Mouse (Mus musculus) heart, adult 2 months (tissue): ENCODE data around the gene Bmp2k. TPM values are rescaled to one million over a fixed set of nuclear protein-coding genes. Genes with fewer than 3 reads are reported as not detected.

Source experiments
- DNase-seq, 2 experiments: peaks; one replicate each; pipeline ENCODE4 v3.0.0; 2021
- H3K27ac ChIP-seq: fragments of 200-600 bp; 2 replicates; pipeline ENCODE4 v1.8.1; 2022
- H3K27me3 ChIP-seq: fragments of 200-500 bp; 2 replicates; pipeline ENCODE4 v1.6.1; 2012; ENCODE audit warnings: mild to moderate bottlenecking, low read length, inconsistent platforms, mixed read lengths; ENCODE audit not compliant: control insufficient read depth, insufficient read depth
- H3K36me3 ChIP-seq: fragments of 200-500 bp; 2 replicates; pipeline ENCODE4 v1.6.1; 2012; ENCODE audit warnings: low read length, inconsistent platforms; ENCODE audit not compliant: control insufficient read depth, insufficient read depth
- H3K4me1 ChIP-seq: fragments of 200-500 bp; 2 replicates; pipeline ENCODE4 v1.6.1; 2011; ENCODE audit warnings: low read length; ENCODE audit not compliant: control insufficient read depth, insufficient read depth
- H3K4me3 ChIP-seq: fragments of 200-600 bp; 2 replicates; pipeline ENCODE4 v1.8.1; 2022
- H3K79me2 ChIP-seq: fragments of 200-500 bp; replicated peaks from 2 replicates; pipeline ENCODE4 v1.6.1; 2012; ENCODE audit warnings: mild to moderate bottlenecking, inconsistent platforms, low read length, moderate library complexity, mixed read lengths; ENCODE audit not compliant: control insufficient read depth, insufficient read depth
- H3K9ac ChIP-seq: fragments of 200-500 bp; 2 replicates; pipeline ENCODE4 v1.6.1; 2012; ENCODE audit warnings: low read depth, mild to moderate bottlenecking, control low read depth, inconsistent platforms, low read length, mixed read lengths
- CTCF ChIP-seq: fragments of 200-600 bp; IDR thresholded peaks from 2 replicates; pipeline ENCODE4 v1.8.1; 2022; ENCODE audit warnings: antibody characterized with exemption, mild to moderate bottlenecking, moderate library complexity
- EP300 ChIP-seq: fragments of 200-500 bp; IDR thresholded peaks from 2 replicates; pipeline ENCODE4 v1.6.1; 2011; ENCODE audit warnings: low read depth, low read length, control low read depth; ENCODE audit not compliant: insufficient read depth
- POLR2A ChIP-seq: fragments of 200-500 bp; IDR thresholded peaks from 2 replicates; pipeline ENCODE4 v1.6.1; 2011; ENCODE audit warnings: mild to moderate bottlenecking, low read depth, low read length, control low read depth; ENCODE audit not compliant: insufficient read depth
- WGBS: fragments of 180-500 bp; shearing (Covaris S2); methylation state at CpG from one replicate; pipeline ENCODE4 v1.1.7; 2018; 5-methylcytosine and 5-hydroxymethylcytosine counted together
- intact Hi-C: fragments of 180-260 bp; cut with DNase I; formaldehyde crosslinking; loops from one replicate; pipeline ENCODE4 v1.15.1; 2025
- polyA plus RNA-seq: library from polyadenylated mRNA; depleted of rRNA; stranded (reverse); fragments of >200 nt; gene quantifications from 2 replicates; pipeline ENCODE4 v1.2.3, GENCODE M21; 2012
- total RNA-seq, 2 experiments: library from RNA; stranded (reverse); gene quantifications; 2 replicates each; pipeline ENCODE4 v1.2.3; 2021

Bmp2k gene
- total and polyA plus RNA-seq, 3 experiments: 2.9 to 8.4 (median 6.7) TPM

GRCm38 (mm10) chr5:96969705-96970471, 27.6 kb upstream of the Bmp2k start:
- Histone ChIP-seq H3K27ac (no peak overlapping the region), H3K9ac (no peak overlapping the region), H3K27me3 (no peaks in the 10 kb centered on the region), H3K79me2 (no peaks in the 10 kb centered on the region), H3K36me3 (no peaks in the 10 kb centered on the region), H3K4me1 (no peaks in the 10 kb centered on the region), H3K4me3 (no peak overlapping the region)
- no peak for DNase-seq
- intact Hi-C loops: no loop called here
- WGBS: 76% methylated on average over 7 of the region's 7 CpGs
- no peak for TF ChIP-seq EP300
- no peak for TF ChIP-seq POLR2A
- TF ChIP-seq CTCF: no peak

GRCm38 (mm10) chr5:96970472-96970848, 27.0 kb upstream of the Bmp2k start:
- TF ChIP-seq POLR2A (no peak), CTCF (no peak), EP300 (no peak)
- no peak overlapping the region for H3K9ac ChIP-seq

GRCm38 (mm10) chr5:96972474-96973130, 24.9 kb upstream of the Bmp2k start:
- Histone ChIP-seq H3K4me1 (no peaks in the 10 kb centered on the region), H3K4me3 (no peak overlapping the region), H3K27me3 (no peaks in the 10 kb centered on the region), H3K27ac (no peak overlapping the region), H3K9ac (no peak overlapping the region), H3K36me3 (no peaks in the 10 kb centered on the region), H3K79me2 (no peaks in the 10 kb centered on the region)
- 86% methylated on average over 5 of the region's 5 CpGs for WGBS
- DNase-seq: no peak
- TF ChIP-seq CTCF: no peak
- no peak for TF ChIP-seq POLR2A
- intact Hi-C loops: no loop called here

More at GRCm38 (mm10) chr5:96970472-96970848, 27.0 kb upstream of the Bmp2k start:
- Histone ChIP-seq H3K27ac (no peak overlapping the region), H3K27me3 (no peaks in the 10 kb centered on the region), H3K4me1 (no peaks in the 10 kb centered on the region), H3K79me2 (no peaks in the 10 kb centered on the region), H3K36me3 (no peaks in the 10 kb centered on the region), H3K4me3 (no peak overlapping the region)
- intact Hi-C loops: no loop called here
- DNase-seq: no peak

- no peak overlapping the region for H3K9ac ChIP-seq
- no peaks in the 10 kb centered on the region for H3K36me3 ChIP-seq
- 81% methylated on average over 3 of the region's 3 CpGs for WGBS
- no peaks in the 10 kb centered on the region for H3K4me1 ChIP-seq
- no peaks in the 10 kb centered on the region for H3K27me3 ChIP-seq
- no peaks in the 10 kb centered on the region for H3K79me2 ChIP-seq
- intact Hi-C loops: no loop called here
- DNase-seq: no peak
- H3K27ac ChIP-seq: no peak overlapping the region
- no peak overlapping the region for H3K4me3 ChIP-seq
- TF ChIP-seq POLR2A (no peak), CTCF (no peak), EP300 (no peak)
These were observed 23.8 kb upstream of the Bmp2k start for GRCm38 (mm10) chr5:96973714-96974113.

- WGBS: 38% methylated on average over 1 of the region's 1 CpGs
- Histone ChIP-seq H3K4me3 (no peak overlapping the region), H3K79me2 (no peaks in the 10 kb centered on the region), H3K36me3 (no peaks in the 10 kb centered on the region), H3K9ac (no peak overlapping the region), H3K4me1 (no peaks in the 10 kb centered on the region), H3K27ac (no peak overlapping the region), H3K27me3 (peaks cover 2% of the 10 kb centered on the region; the same call in 1 of the 2 replicates)
- DNase-seq: no peak
- TF ChIP-seq POLR2A: no peak
- no peak for TF ChIP-seq CTCF
- TF ChIP-seq EP300: no peak
- intact Hi-C loops: no loop called here
These were observed 22.8 kb upstream of the Bmp2k start for GRCm38 (mm10) chr5:96974661-96975060.

- intact Hi-C loops: no loop called here
- no peaks in the 10 kb centered on the region for H3K4me1 ChIP-seq
- no peaks in the 10 kb centered on the region for H3K79me2 ChIP-seq
- H3K27ac ChIP-seq: no peak overlapping the region
- no peak for DNase-seq
- TF ChIP-seq CTCF: no peak
- no peak for TF ChIP-seq POLR2A
- TF ChIP-seq EP300: no peak
- no peaks in the 10 kb centered on the region for H3K36me3 ChIP-seq
- H3K9ac ChIP-seq: no peak overlapping the region
- WGBS: 81% methylated on average over 3 of the region's 3 CpGs
- H3K27me3 ChIP-seq: peaks cover 2% of the 10 kb centered on the region; the same call in 1 of the 2 replicates
- no peak overlapping the region for H3K4me3 ChIP-seq
These were observed 22.4 kb upstream of the Bmp2k start for GRCm38 (mm10) chr5:96975112-96975511.
